Comparison of ENCODE assay signal across 36 mouse cellular contexts in the genomic region with DNA sequence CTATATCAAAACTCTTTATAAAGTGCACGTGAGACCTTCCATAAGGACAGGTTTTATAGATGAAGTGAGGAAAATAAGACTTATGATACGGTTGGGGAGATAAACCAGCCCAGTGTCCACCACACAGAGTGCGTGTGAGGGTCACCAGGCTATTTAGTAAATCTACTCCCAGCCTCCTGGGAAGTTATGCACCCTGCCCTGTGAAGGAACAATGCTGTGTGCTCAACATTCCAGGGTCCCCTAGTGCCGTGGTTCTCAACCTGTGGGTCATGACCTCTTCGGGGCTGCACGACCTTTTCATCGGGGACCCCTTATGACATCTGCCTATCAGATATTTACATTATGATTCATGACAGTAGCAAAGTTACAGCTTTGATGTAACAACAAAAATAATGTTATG. TPM values are rescaled to one million over a fixed set of nuclear protein-coding genes. Genes with fewer than 3 reads are reported as not detected.
"Had no signal": no experiment of that assay in that cellular context is flagged by ENCODE, and none has a peak within 500 bp of the region (broad histone marks: within the 10 kb centered on the region; RNA-seq: fewer than 3 reads in every experiment).

No protein-coding gene starts in this region.

- H3K4me1 ChIP-seq: hindbrain, embryonic 10.5 days; hindbrain, embryonic 12.5 days; hindbrain, embryonic 13.5 days; hindbrain, embryonic 15.5 days; intestine, embryonic 15.5 days; kidney, embryonic 15.5 days had no signal

- H3K9ac ChIP-seq: heart, embryonic 12.5 days; heart, embryonic 13.5 days; heart, embryonic 15.5 days; hindbrain, embryonic 12.5 days; hindbrain, embryonic 13.5 days; hindbrain, embryonic 14.5 days; hindbrain, embryonic 15.5 days; intestine, embryonic 15.5 days; kidney, embryonic 15.5 days had no signal

- H3K27ac ChIP-seq: heart, embryonic 13.5 days; heart, embryonic 15.5 days; hindbrain, embryonic 10.5 days; hindbrain, embryonic 12.5 days; hindbrain, embryonic 13.5 days; hindbrain, embryonic 14.5 days; hindbrain, embryonic 15.5 days; hindbrain, postnatal 0 days; intestine, embryonic 15.5 days; kidney, embryonic 15.5 days; kidney, postnatal 0 days; layer of hippocampus, adult 2 months; left cerebral cortex, adult 2 months had no signal

- H3K27me3 ChIP-seq: heart, embryonic 12.5 days; heart, embryonic 13.5 days; heart, embryonic 15.5 days; hindbrain, embryonic 12.5 days; hindbrain, embryonic 13.5 days; hindbrain, embryonic 15.5 days; intestine, embryonic 15.5 days; kidney, embryonic 15.5 days had no signal

- DNase-seq: heart, postnatal 10 days; heart, postnatal 14 days; heart, postnatal 4 days; kidney, adult 11 months; kidney, adult 18-20 months; kidney, adult 2 months; kidney, adult 8-10 months; kidney, postnatal 10 days; kidney, postnatal 14 days; kidney, postnatal 4 days; layer of hippocampus, adult 9-11 months; layer of hippocampus, postnatal 36 days had no signal

- H3K4me2 ChIP-seq: heart, embryonic 12.5 days; heart, embryonic 13.5 days; heart, embryonic 15.5 days; hindbrain, embryonic 12.5 days; hindbrain, embryonic 13.5 days; hindbrain, embryonic 14.5 days; hindbrain, embryonic 15.5 days; intestine, embryonic 15.5 days; kidney, embryonic 15.5 days had no signal

- H3K4me3 ChIP-seq: heart, embryonic 12.5 days; heart, embryonic 13.5 days; heart, embryonic 15.5 days; hindbrain, embryonic 10.5 days; hindbrain, embryonic 12.5 days; hindbrain, embryonic 13.5 days; hindbrain, embryonic 15.5 days; intestine, embryonic 15.5 days; kidney, embryonic 15.5 days; layer of hippocampus, adult 2 months; left cerebral cortex, adult 2 months had no signal

- H3K9me3 ChIP-seq: heart, embryonic 13.5 days; heart, embryonic 15.5 days; hindbrain, embryonic 10.5 days; hindbrain, embryonic 12.5 days; hindbrain, embryonic 13.5 days; hindbrain, embryonic 15.5 days; intestine, embryonic 15.5 days; kidney, embryonic 15.5 days had no signal

- ATAC-seq: hindbrain, embryonic 16.5 days; hindbrain, postnatal 0 days; inflammation-experienced regulatory T-cells, adult 6 months; intestine, embryonic 15.5 days; intestine, embryonic 16.5 days; intestine, postnatal 0 days had no signal

RNA-seq across cellular contexts. Expression of a gene that starts 19.8 kb away (rescaled TPM):
- total RNA-seq: heart, postnatal 4 days; hematopoietic stem cell, adult 5-6 weeks had no signal
- polyA plus RNA-seq: heart, embryonic 12.5 days; heart, embryonic 13.5 days; heart, embryonic 14.5 days; heart, embryonic 15.5 days; heart, postnatal 0 days; hindbrain, embryonic 10.5 days; inflammation-experienced regulatory T-cells, adult 6 months; intestine, embryonic 14.5 days; intestine, embryonic 15.5 days; intestine, embryonic 16.5 days; intestine, postnatal 0 days; kidney, adult 2 months; kidney, embryonic 14.5 days; kidney, embryonic 15.5 days; kidney, embryonic 16.5 days had no signal
